Mouse (Mus musculus) embryo, embryonic 9.5 days (tissue): Measurements from ENCODE around the gene Oprl1.
A peak's percentile ranks its signal among the peaks of the same experiment; 100 is the strongest.

Source experiments
- DNase-seq: peaks from one replicate; pipeline ENCODE4 v3.0.0-alpha.2; 2017; ENCODE audit errors: extremely low spot score

Gene Oprl1

GRCm38 (mm10) chr2:181714903-181715326 lies at the start of gene Oprl1:
TSS of gene Oprl1 (plus strand) at chr2:181715016.
- DNase-seq, result peak; percentile 58

GRCm38 (mm10) chr2:181670285-181670912 lies 44.4 kb upstream of the Oprl1 start:
- no peak for DNase-seq

GRCm38 (mm10) chr2:181670913-181671311 lies 43.9 kb upstream of the Oprl1 start:
- DNase-seq, result no peak

- peak; percentile 40 for DNase-seq
Measured at GRCm38 (mm10) chr2:181671326-181671725, 43.5 kb upstream of the Oprl1 start, which contains the start of gene Sox18. TSS of gene Sox18 (minus strand) at chr2:181671640.

GRCm38 (mm10) chr2:181671984-181672383 lies 42.8 kb upstream of the Oprl1 start:
- DNase-seq, result no peak

GRCm38 (mm10) chr2:181673501-181673900 lies 41.3 kb upstream of the Oprl1 start:
- no peak for DNase-seq

- DNase-seq, result no peak
Measured at GRCm38 (mm10) chr2:181674934-181675333, 39.9 kb upstream of the Oprl1 start.

- peak; percentile 71 for DNase-seq
Measured at GRCm38 (mm10) chr2:181675454-181675853, 39.4 kb upstream of the Oprl1 start.

- no peak for DNase-seq
Measured at GRCm38 (mm10) chr2:181676424-181676823, 38.4 kb upstream of the Oprl1 start.

- DNase-seq, result no peak
Measured at GRCm38 (mm10) chr2:181677096-181677754, 37.6 kb upstream of the Oprl1 start.

GRCm38 (mm10) chr2:181677755-181678098 lies 37.1 kb upstream of the Oprl1 start:
- no peak for DNase-seq

GRCm38 (mm10) chr2:181678780-181679179 lies 36.0 kb upstream of the Oprl1 start:
- DNase-seq, result peak; percentile 74

GRCm38 (mm10) chr2:181679951-181680715 lies 34.7 kb upstream of the Oprl1 start, which contains the start of gene Tcea2:
TSS of gene Tcea2 (plus strand) at chr2:181680310.
- peak; percentile 76 for DNase-seq

GRCm38 (mm10) chr2:181680716-181681117 lies 34.1 kb upstream of the Oprl1 start:
- DNase-seq, result no peak

- DNase-seq, result no peak
Measured at GRCm38 (mm10) chr2:181681978-181682377, 32.8 kb upstream of the Oprl1 start.

- no peak for DNase-seq
Measured at GRCm38 (mm10) chr2:181683381-181683780, 31.4 kb upstream of the Oprl1 start.

GRCm38 (mm10) chr2:181684713-181685112 lies 30.1 kb upstream of the Oprl1 start:
- no peak for DNase-seq

GRCm38 (mm10) chr2:181685686-181686085 lies 29.1 kb upstream of the Oprl1 start:
- no peak for DNase-seq

- no peak for DNase-seq
Measured at GRCm38 (mm10) chr2:181687586-181687985, 27.2 kb upstream of the Oprl1 start.

GRCm38 (mm10) chr2:181689466-181690160 lies 25.2 kb upstream of the Oprl1 start:
- DNase-seq, result no peak

- DNase-seq, result no peak
Measured at GRCm38 (mm10) chr2:181691083-181691482, 23.7 kb upstream of the Oprl1 start.

GRCm38 (mm10) chr2:181691571-181691970 lies 23.2 kb upstream of the Oprl1 start:
- DNase-seq, result no peak
